Mouse (Mus musculus) subcutaneous adipose tissue, adult 2 months (tissue): ENCODE results near the gene Fbxo42. TPM values are rescaled to one million over a fixed set of nuclear protein-coding genes. Genes with fewer than 3 reads are reported as not detected.

ENCODE experiments used
- polyA plus RNA-seq: library from polyadenylated mRNA; depleted of rRNA; stranded (reverse); fragments of >200 nt; gene quantifications from 2 replicates; pipeline ENCODE4 v1.2.3, GENCODE M21; 2012; ENCODE audit warnings: low replicate concordance; rRNA removed

Fbxo42 gene
- polyA plus RNA-seq = 14.3 and 22.0 TPM in 2 replicates

GRCm38 (mm10) chr4:141147112-141148008 lies at the start of gene Fbxo42:
TSS of gene Fbxo42 (plus strand) at chr4:141147913.

GRCm38 (mm10) chr4:141139116-141139970 lies 8.4 kb upstream of the Fbxo42 start, which contains the start of gene Szrd1:
TSS of gene Szrd1 (minus strand) at chr4:141139775.

GRCm38 (mm10) chr4:141213770-141214336 lies 66.1 kb downstream of the Fbxo42 start, which contains the start of gene Rsg1:
TSS of gene Rsg1 (plus strand) at chr4:141213956.

GRCm38 (mm10) chr4:141239388-141240125 lies 91.8 kb downstream of the Fbxo42 start, which contains the start of gene Arhgef19:
TSS of gene Arhgef19 (plus strand) at chr4:141239499.

Other genes with a start within 250 kb of the Fbxo42 start
- 1.3 and 13.8 TPM in 2 replicates for gene Padi2, start 241.6 kb upstream of the Fbxo42 start, polyA plus RNA-seq
- 251 and 307 TPM in 2 replicates for gene Sdhb, start 186.7 kb upstream of the Fbxo42 start, polyA plus RNA-seq
- gene Atp13a2, start 161.0 kb upstream of the Fbxo42 start, polyA plus RNA-seq = 84.9 and 104 TPM in 2 replicates
- 56.0 and 312 TPM in 2 replicates for gene Mfap2, start 137.5 kb upstream of the Fbxo42 start, polyA plus RNA-seq
- 5.8 and 16.5 TPM in 2 replicates for gene Crocc, start 87.4 kb upstream of the Fbxo42 start, polyA plus RNA-seq
- gene Necap2, start 69.6 kb upstream of the Fbxo42 start, polyA plus RNA-seq = 72.8 and 84.0 TPM in 2 replicates
- gene Spata21, start 59.6 kb upstream of the Fbxo42 start, polyA plus RNA-seq = not detected in 2 replicates
- gene Szrd1, start 8.1 kb upstream of the Fbxo42 start, polyA plus RNA-seq = 39.8 and 60.3 TPM in 2 replicates
- 1.8 and 4.3 TPM in 2 replicates for gene Rsg1, start 66.0 kb downstream of the Fbxo42 start, polyA plus RNA-seq
- gene Arhgef19, start 91.6 kb downstream of the Fbxo42 start, polyA plus RNA-seq = 1.2 and 13.0 TPM in 2 replicates
- 11.6 and 12.9 TPM in 2 replicates for gene Epha2, start 153.3 kb downstream of the Fbxo42 start, polyA plus RNA-seq
- 0.69 TPM in 1 of 2 replicates, not detected in the other for gene Fam131c, start 220.3 kb downstream of the Fbxo42 start, polyA plus RNA-seq